ENCODE assay signal across 8 mouse cellular contexts in the genomic region with DNA sequence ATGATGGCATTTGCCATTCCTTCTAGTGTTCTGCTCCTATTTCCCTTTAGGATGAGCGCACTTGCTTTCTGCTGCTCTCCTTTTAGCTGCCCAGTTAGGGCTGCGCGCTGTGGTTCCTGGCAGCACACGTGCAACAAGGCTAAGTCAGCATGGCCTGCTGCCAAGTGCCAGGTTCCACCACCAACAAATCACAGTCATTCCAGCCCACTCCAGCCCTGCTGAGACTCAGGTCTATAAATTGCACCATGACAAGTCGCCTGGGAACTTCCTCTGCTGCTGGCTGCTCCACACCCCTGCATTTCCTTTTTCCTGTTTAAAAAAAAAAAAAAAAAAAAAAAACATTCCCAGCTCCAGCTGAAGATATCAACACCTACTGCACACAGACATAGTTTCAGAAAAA.
A peak's percentile ranks its signal among the peaks of the same experiment; 100 is the strongest.
DNase-seq lines count a peak whose midpoint lies in the region; ATAC-seq lines count a peak whose summit lies in the region.

No protein-coding gene starts in this region.

- H3K4me2 ChIP-seq in embryonic facial prominence, embryonic 15.5 days (replicated peaks) = no peak overlapping the region
- H3K4me2 ChIP-seq in heart, embryonic 15.5 days = 0 out of 2 replicates have a peak overlapping the region, but pooled peaks have one; percentile 23
- no peak overlapping the region for H3K4me2 ChIP-seq in liver, embryonic 15.5 days

- H3K36me3 ChIP-seq in embryonic facial prominence, embryonic 15.5 days = no peaks in the 10 kb centered on the region
- H3K36me3 ChIP-seq in heart, embryonic 15.5 days = no peaks in the 10 kb centered on the region
- H3K36me3 ChIP-seq in liver, embryonic 15.5 days (replicated peaks) = no peaks in the 10 kb centered on the region

- H3K9ac ChIP-seq in embryonic facial prominence, embryonic 15.5 days = no peak overlapping the region
- H3K9ac ChIP-seq in heart, embryonic 15.5 days = no peak overlapping the region
- no peak overlapping the region for H3K9ac ChIP-seq in liver, embryonic 15.5 days

- H3K9me3 ChIP-seq in embryonic facial prominence, embryonic 15.5 days (replicated peaks) = no peaks in the 10 kb centered on the region
- no peaks in the 10 kb centered on the region for H3K9me3 ChIP-seq in heart, embryonic 15.5 days (replicated peaks)
- H3K9me3 ChIP-seq in liver, embryonic 15.5 days (replicated peaks) = no peaks in the 10 kb centered on the region

- peak; percentile 14 for DNase-seq in urinary bladder, postnatal 10 days (ENCODE audit: low spot score)
- no peak for DNase-seq in urinary bladder, adult 18-20 months (ENCODE audit: low spot score in 2 of 2)
- DNase-seq in kidney, postnatal 14 days = peak; percentile 93
- peak; percentile 73 for DNase-seq in right cerebral cortex, adult 18-20 months
- no peak for DNase-seq in spleen, postnatal 4 days (ENCODE audit: low spot score in 2 of 2)

- peak; percentile 48; the same call in 1 of the 2 replicates for ATAC-seq in embryonic facial prominence, embryonic 15.5 days (ENCODE audit: insufficient number of reproducible peaks, low FRiP score, low TSS enrichment, low read depth)
- ATAC-seq in heart, embryonic 15.5 days (replicated peaks; ENCODE audit: insufficient number of reproducible peaks, insufficient read depth, low FRiP score, low read depth) = peak; percentile 89
- ATAC-seq in liver, embryonic 15.5 days (ENCODE audit: insufficient read depth) = peak; percentile 42; the same call in 1 of the 2 replicates

- peak overlapping the region; percentile 77 for H3K27ac ChIP-seq in embryonic facial prominence, embryonic 15.5 days (replicated peaks)
- peak overlapping the region; percentile 89 for H3K27ac ChIP-seq in heart, embryonic 15.5 days
- no peak overlapping the region for H3K27ac ChIP-seq in liver, embryonic 15.5 days (replicated peaks)

- H3K4me1 ChIP-seq in embryonic facial prominence, embryonic 15.5 days = peaks cover 26% of the 10 kb centered on the region
- H3K4me1 ChIP-seq in heart, embryonic 15.5 days (replicated peaks) = peaks cover 18% of the 10 kb centered on the region
- no peaks in the 10 kb centered on the region for H3K4me1 ChIP-seq in liver, embryonic 15.5 days (replicated peaks)

- no peaks in the 10 kb centered on the region for H3K27me3 ChIP-seq in embryonic facial prominence, embryonic 15.5 days
- no peaks in the 10 kb centered on the region for H3K27me3 ChIP-seq in heart, embryonic 15.5 days
- no peaks in the 10 kb centered on the region for H3K27me3 ChIP-seq in liver, embryonic 15.5 days

- H3K4me3 ChIP-seq in embryonic facial prominence, embryonic 15.5 days (replicated peaks) = no peak overlapping the region
- H3K4me3 ChIP-seq in heart, embryonic 15.5 days = no peak overlapping the region
- H3K4me3 ChIP-seq in liver, embryonic 15.5 days (replicated peaks) = no peak overlapping the region

- WGBS in embryonic facial prominence, embryonic 15.5 days = 21% methylated on average over 5 of the region's 5 CpGs
- 11% methylated on average over 5 of the region's 5 CpGs for WGBS in heart, embryonic 15.5 days
- WGBS in liver, embryonic 15.5 days (ENCODE audit: insufficient replicate concordance) = 17% methylated on average over 5 of the region's 5 CpGs

Comparison
In these comparisons a context has a peak if more than half of its experiments do, and no peak if none do; other contexts are left out.
1. DNase-seq: peak in urinary bladder, postnatal 10 days (single experiment), kidney, postnatal 14 days (single experiment) and right cerebral cortex, adult 18-20 months (single experiment); none in urinary bladder, adult 18-20 months (0 of 2) and spleen, postnatal 4 days (0 of 2).
2. Peak in every context shown above with its lines, with median percentiles within 50 percentile points of each other: ATAC-seq.